Mouse (Mus musculus) heart, embryonic 14.5 days (tissue): Measurements from ENCODE around the gene Smad3. TPM values are rescaled to one million over a fixed set of nuclear protein-coding genes. Genes with fewer than 3 reads are reported as not detected.

Experiments used
- ATAC-seq: fragments of 200-750 bp; cut with Nextera tagmentation; 2 replicates; pipeline ENCODE4 v1.8.0; 2017; ENCODE audit warnings: low read depth, moderate TSS enrichment; ENCODE audit not compliant: insufficient number of reproducible peaks, insufficient read depth, low FRiP score
- H3K27ac ChIP-seq, 2 experiments: fragments of 200-500 bp in 1 of 2; fragments of 300-500 bp in 1 of 2; sonication (generic) in 1 of 2; replicated peaks in 1 of 2; 2 replicates each; pipeline ENCODE4 v1.5.1; 2012 to 2014; ENCODE audit warnings: low read depth in 2 of 2, low read length in 2 of 2, control low read depth in 1 of 2, mild to moderate bottlenecking in 1 of 2, mixed read lengths in 1 of 2; ENCODE audit not compliant: control insufficient read depth in 1 of 2, insufficient read depth in 1 of 2
- H3K27me3 ChIP-seq: fragments of 300-500 bp; sonication (generic); 2 replicates; pipeline ENCODE4 v1.6.1; 2014; ENCODE audit warnings: mild to moderate bottlenecking, low read length, control low read depth; ENCODE audit not compliant: control insufficient read depth, insufficient read depth
- H3K36me3 ChIP-seq: fragments of 300-500 bp; sonication (generic); 2 replicates; pipeline ENCODE4 v1.6.1; 2014; ENCODE audit warnings: mild to moderate bottlenecking, control low read depth, low read length, mixed read lengths; ENCODE audit not compliant: control insufficient read depth, insufficient read depth
- H3K4me1 ChIP-seq, 2 experiments: fragments of 200-500 bp in 1 of 2; fragments of 300-500 bp in 1 of 2; sonication (generic) in 1 of 2; 2 replicates each; pipeline ENCODE4 v1.6.1; 2012 to 2014; ENCODE audit warnings: low read length in 2 of 2, control low read depth in 1 of 2, mixed read lengths in 1 of 2; ENCODE audit not compliant: control insufficient read depth in 2 of 2, insufficient read depth in 2 of 2
- H3K4me2 ChIP-seq: fragments of 300-500 bp; sonication (generic); 2 replicates; pipeline ENCODE4 v1.6.1; 2014; ENCODE audit warnings: mild to moderate bottlenecking, low read length
- H3K4me3 ChIP-seq, 2 experiments: fragments of 200-500 bp in 1 of 2; fragments of 300-500 bp in 1 of 2; sonication (generic) in 1 of 2; 2 replicates each; pipeline ENCODE4 v1.5.1; 2012 to 2014; ENCODE audit warnings: low read length in 2 of 2, mild to moderate bottlenecking in 2 of 2, control low read depth in 1 of 2, low read depth in 1 of 2, moderate library complexity in 1 of 2; ENCODE audit not compliant: control insufficient read depth in 1 of 2, insufficient read depth in 1 of 2
- H3K9ac ChIP-seq: fragments of 300-500 bp; sonication (generic); 2 replicates; pipeline ENCODE4 v1.6.1; 2014; ENCODE audit warnings: mild to moderate bottlenecking, low read length
- H3K9me3 ChIP-seq: fragments of 300-500 bp; sonication (generic); 2 replicates; pipeline ENCODE4 v1.6.1; 2016; ENCODE audit warnings: low read length, control low read depth; ENCODE audit not compliant: control insufficient read depth
- WGBS: fragments of 180-500 bp; shearing (Covaris S2); extraction: QIAGEN DNeasy Blood & Tissue Kit; methylation state at CpG from one replicate; pipeline ENCODE4 v1.1.7; 2014; 5-methylcytosine and 5-hydroxymethylcytosine counted together
- polyA plus RNA-seq: library from polyadenylated mRNA; unstranded; fragments of >200 nt; fragmentation: Nextera tagmentation; extraction: Ambion mirVana; gene quantifications from 2 replicates; pipeline ENCODE4 v1.2.1, GENCODE M21; 2014

Smad3 gene
- polyA plus RNA-seq, 1 experiment from 2014 or later = 10.4 TPM

DNA sequence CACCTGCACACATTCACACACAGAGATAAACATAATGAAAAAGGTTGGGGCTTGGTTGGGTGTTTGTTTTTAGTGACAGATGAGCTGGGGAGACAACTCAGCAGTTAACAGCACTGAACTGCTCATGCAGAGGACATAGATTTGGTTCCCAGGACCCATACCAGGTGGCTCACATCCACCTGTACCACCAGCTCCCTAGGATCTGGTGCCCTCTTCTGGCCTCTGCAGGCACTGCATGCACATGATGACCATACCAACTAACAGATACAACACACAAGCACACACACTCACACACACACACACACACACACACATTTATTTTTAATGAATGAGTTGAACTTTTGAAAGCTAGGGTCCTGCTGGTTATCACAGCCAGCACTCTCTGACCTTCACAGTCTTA, 48.5 kb downstream of the Smad3 start:
- Histone ChIP-seq H3K27ac (no peak overlapping the region), H3K27me3 (no peaks in the 10 kb centered on the region), H3K4me3 (no peak overlapping the region), H3K9ac (no peak overlapping the region), H3K36me3 (no peaks in the 10 kb centered on the region), H3K9me3 (no peaks in the 10 kb centered on the region), H3K4me2 (no peak overlapping the region), H3K4me1 (peaks cover 54 to 64% of the 10 kb centered on the region in 2 experiments)
- no peak for ATAC-seq

GRCm38 (mm10) chr9:63707816-63708588, 49.8 kb downstream of the Smad3 start:
- Histone ChIP-seq H3K9ac (no peak overlapping the region), H3K27me3 (no peaks in the 10 kb centered on the region), H3K36me3 (no peaks in the 10 kb centered on the region), H3K9me3 (no peaks in the 10 kb centered on the region), H3K4me3 (no peak overlapping the region), H3K4me2 (no peak overlapping the region), H3K4me1 (peaks cover 56 to 68% of the 10 kb centered on the region in 2 experiments), H3K27ac (no peak overlapping the region)
- WGBS = 86% methylated on average over 9 of the region's 9 CpGs
- ATAC-seq = no peak

DNA sequence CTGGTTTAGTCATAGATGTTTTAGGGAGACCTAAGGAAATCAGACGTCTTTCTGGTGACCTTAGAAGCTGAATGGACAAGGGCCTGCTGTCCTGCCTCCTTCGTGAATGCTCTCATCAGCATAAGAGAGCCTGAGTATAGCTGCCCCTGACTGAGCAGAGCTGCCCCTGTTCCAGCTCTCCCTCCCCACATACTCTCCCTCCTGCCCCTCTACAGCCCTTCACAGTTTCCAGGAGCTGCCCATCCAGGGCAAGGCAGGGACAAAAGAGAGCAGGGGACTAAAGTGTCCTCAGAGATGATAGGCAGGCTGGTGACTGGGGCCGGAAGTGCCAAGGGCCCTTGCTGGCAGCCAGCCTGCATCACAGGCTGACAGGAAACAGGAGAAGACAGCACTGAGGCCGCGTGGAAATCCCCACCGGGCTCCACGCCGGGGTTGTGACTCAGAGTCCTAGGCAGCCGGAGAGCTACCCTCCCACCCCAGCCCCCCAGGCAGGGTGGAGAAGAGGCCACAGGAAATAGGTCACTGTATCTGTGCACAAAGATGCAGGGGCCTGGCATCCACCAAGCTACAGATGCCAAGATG, 51.6 kb downstream of the Smad3 start:
- Histone ChIP-seq H3K27ac (peak overlapping the region; percentile 56 to 84), H3K9me3 (no peaks in the 10 kb centered on the region), H3K4me2 (peak overlapping the region; percentile 23), H3K36me3 (no peaks in the 10 kb centered on the region), H3K4me3 (no peak overlapping the region), H3K9ac (peak overlapping the region; percentile 52), H3K4me1 (peaks cover 51 to 64% of the 10 kb centered on the region in 2 experiments), H3K27me3 (no peaks in the 10 kb centered on the region)
- WGBS = 4% methylated on average over 9 of the region's 9 CpGs
- ATAC-seq = peak; percentile 62

DNA sequence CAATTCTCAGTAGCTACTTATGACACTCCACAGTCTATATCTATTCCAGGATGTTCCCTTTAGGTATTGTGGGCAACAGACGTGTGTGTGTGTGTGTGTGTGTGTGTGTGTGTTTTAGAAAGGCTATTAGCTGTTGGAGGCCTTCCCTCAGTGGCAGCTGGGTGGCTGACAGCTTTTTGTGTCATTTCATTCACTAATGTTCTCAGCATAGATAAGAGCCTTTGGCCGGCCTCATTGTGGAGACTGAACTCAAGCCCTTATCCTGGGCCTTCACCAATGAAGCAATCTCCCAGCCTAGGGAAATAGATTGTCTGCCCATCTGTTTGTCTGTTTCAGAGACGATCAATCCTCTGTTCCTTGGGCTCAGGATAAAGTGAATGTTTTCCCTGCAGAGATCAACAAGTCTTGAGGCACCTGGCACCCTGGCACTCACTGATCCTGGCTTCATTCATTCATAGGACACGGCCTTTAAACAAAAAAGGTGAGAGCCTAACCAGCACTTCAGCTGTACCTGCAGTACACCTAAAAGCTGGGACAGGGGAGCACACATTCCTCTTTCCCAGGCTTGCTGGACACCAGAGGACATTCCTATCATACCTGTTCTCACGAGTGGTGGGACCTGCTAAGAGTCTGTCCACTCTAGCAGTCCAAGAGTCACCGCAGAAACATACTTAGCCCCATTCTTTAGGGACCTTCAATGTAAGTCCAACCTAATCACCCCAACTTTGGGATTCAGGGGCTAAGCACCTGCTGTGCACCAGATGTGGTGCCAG, 52.6 kb downstream of the Smad3 start:
- H3K36me3 ChIP-seq = no peaks in the 10 kb centered on the region
- H3K4me3 ChIP-seq = no peak overlapping the region
- H3K9ac ChIP-seq = no peak overlapping the region
- peaks cover 48 to 60% of the 10 kb centered on the region in 2 experiments for H3K4me1 ChIP-seq
- 25% methylated on average over 6 of the region's 6 CpGs for WGBS
- H3K4me2 ChIP-seq = no peak overlapping the region
- H3K27ac ChIP-seq = peak overlapping the region in 1 of 2 experiments; percentile 84; a peak in 2 of 4 replicates
- H3K9me3 ChIP-seq = no peaks in the 10 kb centered on the region
- ATAC-seq = no peak
- no peaks in the 10 kb centered on the region for H3K27me3 ChIP-seq

DNA sequence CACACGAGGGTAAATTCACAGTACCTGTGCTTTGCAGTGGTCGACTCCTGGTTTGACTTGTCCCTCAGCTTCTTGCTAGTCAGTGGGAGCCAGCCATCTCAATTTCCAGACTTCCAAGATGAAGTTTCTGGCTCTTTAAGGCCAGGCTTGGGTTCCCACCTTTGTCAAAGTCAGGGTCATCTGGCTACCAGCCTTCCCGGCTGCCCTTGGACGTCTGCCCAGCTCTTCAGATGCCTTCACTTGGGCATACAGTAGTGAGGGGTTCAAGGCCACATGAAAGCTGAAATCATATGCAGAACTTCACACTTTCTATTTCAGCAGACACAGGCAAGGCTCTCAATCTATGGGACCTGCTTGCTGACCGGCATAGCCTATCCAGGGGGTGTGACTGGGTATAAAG, 53.7 kb downstream of the Smad3 start:
- ATAC-seq = no peak
- Histone ChIP-seq H3K27me3 (no peaks in the 10 kb centered on the region), H3K9ac (no peak overlapping the region), H3K27ac (peak overlapping the region in 1 of 2 experiments; percentile 39; a peak in 1 of 4 replicates), H3K4me1 (peaks cover 52 to 66% of the 10 kb centered on the region in 2 experiments), H3K4me2 (no peak overlapping the region), H3K36me3 (no peaks in the 10 kb centered on the region), H3K4me3 (no peak overlapping the region), H3K9me3 (no peaks in the 10 kb centered on the region)
- WGBS = 45% methylated on average over 5 of the region's 5 CpGs

- WGBS = 82% methylated on average over 7 of the region's 7 CpGs
- Histone ChIP-seq H3K9me3 (no peaks in the 10 kb centered on the region), H3K4me3 (no peak overlapping the region), H3K36me3 (no peaks in the 10 kb centered on the region), H3K4me2 (no peak overlapping the region), H3K4me1 (peaks cover 59 to 75% of the 10 kb centered on the region in 2 experiments), H3K27me3 (no peaks in the 10 kb centered on the region), H3K9ac (no peak overlapping the region), H3K27ac (no peak overlapping the region; a peak in 1 of 4 replicates)
- no peak for ATAC-seq
Observed at GRCm38 (mm10) chr9:63703236-63703785, 54.5 kb downstream of the Smad3 start.

DNA sequence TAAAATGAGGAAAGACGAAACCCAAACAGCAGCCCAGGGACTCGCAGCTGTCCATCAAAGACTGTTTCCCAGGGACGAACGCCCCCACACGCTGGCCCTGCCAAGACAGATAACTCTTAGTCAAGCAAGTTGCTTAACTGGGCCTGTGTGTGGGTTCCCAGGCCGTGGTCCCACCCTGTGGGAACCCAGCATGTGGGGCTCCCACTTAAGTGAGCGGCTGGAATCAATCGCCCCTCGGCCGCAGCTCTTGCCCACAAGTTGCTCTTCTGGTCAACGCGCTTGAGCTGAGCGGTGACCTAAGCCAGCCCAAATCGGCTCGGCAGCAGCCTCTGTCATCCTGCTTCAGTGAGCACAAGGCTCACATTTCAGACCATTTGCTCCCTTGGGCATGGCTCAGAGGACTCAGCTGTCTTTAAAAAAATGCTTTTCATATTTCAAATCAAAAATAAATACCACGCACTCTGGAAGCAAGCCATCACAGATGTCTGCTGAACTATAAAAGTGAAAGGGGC, 55.2 kb downstream of the Smad3 start:
- Histone ChIP-seq H3K9ac (no peak overlapping the region; the same call in 1 of the 2 replicates), H3K4me3 (no peak overlapping the region), H3K36me3 (no peaks in the 10 kb centered on the region), H3K9me3 (no peaks in the 10 kb centered on the region), H3K27ac (peak overlapping the region in 1 of 2 experiments; percentile 41; a peak in 1 of 4 replicates), H3K27me3 (no peaks in the 10 kb centered on the region), H3K4me1 (peaks cover 61 to 81% of the 10 kb centered on the region in 2 experiments), H3K4me2 (peak overlapping the region; percentile 21)
- no peak for ATAC-seq
- WGBS = 41% methylated on average over 16 of the region's 16 CpGs
